Mouse (Mus musculus) E14TG2a.4 (cell line): ENCODE results near the gene Pilrb1.

Experiments used
- CTCF ChIP-seq: conservative IDR thresholded peaks from 2 replicates; pipeline ENCODE4 v1.5.1; 2014; ENCODE audit warnings: low read length
- NANOG ChIP-seq: IDR thresholded peaks from 2 replicates; pipeline ENCODE4 v1.6.1; 2014; ENCODE audit warnings: borderline replicate concordance, low read length, mixed read lengths
- POU5F1 ChIP-seq: IDR thresholded peaks from 2 replicates; pipeline ENCODE4 v1.6.1; 2014; ENCODE audit warnings: low read length, borderline replicate concordance

DNA sequence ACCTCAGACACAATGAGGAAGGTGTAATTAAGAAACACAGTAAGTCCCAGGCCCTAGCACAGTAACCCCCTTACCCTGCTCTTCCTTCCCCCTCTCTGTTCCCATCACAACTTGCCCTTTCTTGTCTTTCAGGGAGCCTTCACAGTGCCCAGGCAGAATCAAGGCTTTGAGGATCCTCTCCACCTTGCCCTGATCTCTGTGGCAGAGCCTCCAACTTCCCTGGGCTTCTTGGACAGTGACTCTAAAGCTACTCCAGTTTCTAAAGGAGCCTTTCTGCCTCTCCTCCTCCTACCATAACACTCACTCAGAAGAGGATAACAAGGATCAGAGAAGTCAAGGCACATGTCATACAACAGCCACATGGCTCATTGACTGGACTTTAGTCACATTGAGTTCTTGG, 21.3 kb downstream of the Pilrb1 start:
- TF ChIP-seq CTCF, result no peak
- TF ChIP-seq NANOG, result no peak
- TF ChIP-seq POU5F1, result no peak
